Mouse (Mus musculus) 3134 (cell line): ENCODE results near the gene Ano1.
A peak's percentile ranks its signal among the peaks of the same experiment; 100 is the strongest.

Experiments
- DNase-seq: peaks from one replicate; pipeline ENCODE4 v3.0.0-alpha.2; 2011; ENCODE audit warnings: low spot score; ENCODE audit not compliant: insufficient read length; ENCODE audit errors: extremely low read depth

Ano1 gene

DNA sequence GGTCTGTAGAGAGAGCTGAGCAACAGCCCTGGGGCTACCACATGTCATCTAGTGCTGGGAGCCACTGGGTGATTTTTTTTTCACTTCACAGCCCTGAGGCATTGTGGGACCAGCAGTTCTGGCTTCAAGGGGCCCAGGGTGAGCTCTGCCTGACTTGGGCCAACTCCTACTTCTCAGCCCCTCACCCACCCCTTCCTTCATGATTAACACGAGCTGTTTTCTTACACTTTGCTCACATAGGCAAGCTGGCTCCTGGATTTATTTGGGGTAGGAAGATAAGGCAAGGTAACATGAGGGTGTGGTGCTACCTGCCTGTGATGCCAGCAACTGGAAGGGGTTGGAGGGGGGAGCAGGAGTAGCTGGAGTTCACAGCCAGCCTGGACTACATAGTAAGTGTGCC is 27.5 kb downstream of the Ano1 start:
- DNase-seq, result no peak

DNA sequence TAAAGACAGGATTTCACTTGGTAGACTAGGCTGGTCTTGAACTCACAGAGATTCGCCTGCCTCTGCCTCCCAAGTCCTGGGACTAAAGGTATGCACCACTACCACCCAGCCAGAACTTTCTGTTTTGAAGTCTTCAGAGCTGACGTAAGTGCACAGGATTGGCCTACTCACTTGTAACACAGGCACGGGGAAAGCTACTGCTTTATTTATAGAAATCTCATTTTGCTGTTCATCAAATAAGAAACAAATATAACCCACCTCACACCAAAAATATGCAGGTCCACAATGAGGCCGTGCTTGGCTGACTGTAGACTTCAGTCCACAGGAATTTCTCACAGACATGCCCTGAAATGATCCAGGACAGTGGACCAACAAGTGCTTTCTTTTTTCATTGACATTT is 31.8 kb downstream of the Ano1 start:
- DNase-seq, result no peak

DNA sequence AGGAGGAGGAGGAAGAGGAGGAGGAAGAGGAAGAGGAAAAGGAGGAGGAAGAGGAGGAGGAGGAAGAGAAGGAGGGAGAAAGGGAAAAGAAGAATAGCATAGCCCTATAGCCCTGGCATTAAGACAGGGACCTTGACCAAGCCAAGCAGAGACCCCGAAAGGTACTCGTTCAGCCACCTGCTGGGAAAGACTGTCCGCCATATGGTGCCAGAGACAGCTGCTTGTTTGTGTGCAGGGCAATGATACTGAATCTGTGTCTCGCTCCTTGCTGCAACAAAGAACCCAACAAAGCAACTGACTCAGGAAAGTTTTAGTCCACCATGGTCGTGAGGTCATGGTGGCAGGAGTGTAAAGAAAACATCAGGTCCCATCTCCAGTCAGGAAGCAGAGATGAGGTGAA is 34.0 kb downstream of the Ano1 start:
- no peak for DNase-seq

DNA sequence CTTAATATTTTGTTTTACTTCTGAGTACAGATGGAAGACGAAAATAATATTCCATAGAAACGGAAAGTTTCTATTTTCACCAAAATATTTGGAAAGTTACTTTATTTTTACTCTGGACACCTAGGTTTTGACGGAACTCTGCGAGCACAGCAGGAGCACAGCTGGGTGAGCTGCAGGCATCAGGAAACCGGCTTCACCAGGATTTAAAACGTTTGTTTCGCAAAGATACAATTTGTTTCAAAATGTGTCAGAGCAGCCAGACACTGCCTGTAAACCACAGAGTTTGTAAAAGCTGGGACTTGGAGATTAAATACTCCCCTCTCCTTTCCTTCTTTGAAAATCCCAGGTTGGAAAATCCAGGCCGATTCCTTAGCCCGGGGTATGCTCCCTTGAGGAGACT is 53.9 kb downstream of the Ano1 start:
- DNase-seq, result no peak

DNA sequence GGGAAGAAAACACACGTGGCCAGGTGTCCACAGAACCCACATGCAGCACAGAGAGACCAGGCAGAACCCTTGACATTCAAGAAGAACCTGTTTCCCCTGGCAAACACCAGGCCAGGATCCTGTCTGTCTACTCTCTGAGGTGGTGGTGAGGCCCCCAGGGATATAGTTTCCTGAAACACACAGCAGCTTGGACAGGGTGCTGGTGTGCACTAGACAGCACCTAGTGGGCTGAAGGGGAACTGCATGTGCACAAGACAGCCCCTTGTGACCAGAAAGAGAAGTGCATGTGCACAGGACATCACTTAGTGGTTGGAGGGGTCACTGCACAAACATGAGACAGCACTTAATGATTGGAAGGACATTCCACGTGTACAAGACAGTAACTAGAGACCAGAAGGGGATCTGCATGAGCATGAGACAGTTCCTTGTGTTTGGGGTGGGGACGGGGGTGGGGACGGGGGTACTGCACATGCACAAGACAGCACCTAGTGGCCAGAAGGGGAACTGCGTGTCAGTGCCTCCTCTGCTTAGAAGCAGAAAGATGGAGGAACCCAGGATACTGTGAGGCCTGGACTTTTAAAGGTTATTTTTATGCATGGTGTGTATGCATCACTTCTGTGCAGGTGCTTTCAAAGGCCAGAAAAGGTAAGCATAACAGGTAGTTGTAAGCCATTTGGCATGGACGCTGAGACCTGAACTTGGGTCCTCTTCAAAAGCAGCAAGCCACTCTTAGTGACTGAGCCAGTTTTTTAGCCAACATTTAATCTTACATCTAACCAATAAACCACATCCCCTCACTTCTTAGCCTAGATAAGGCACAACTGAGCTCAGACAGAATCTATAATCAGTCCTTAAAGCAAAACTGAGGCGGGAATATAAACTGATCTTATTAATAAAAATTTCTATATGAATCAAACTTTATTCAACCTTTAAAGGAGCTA is 54.7 kb downstream of the Ano1 start:
- DNase-seq, result peak; percentile 55

DNA sequence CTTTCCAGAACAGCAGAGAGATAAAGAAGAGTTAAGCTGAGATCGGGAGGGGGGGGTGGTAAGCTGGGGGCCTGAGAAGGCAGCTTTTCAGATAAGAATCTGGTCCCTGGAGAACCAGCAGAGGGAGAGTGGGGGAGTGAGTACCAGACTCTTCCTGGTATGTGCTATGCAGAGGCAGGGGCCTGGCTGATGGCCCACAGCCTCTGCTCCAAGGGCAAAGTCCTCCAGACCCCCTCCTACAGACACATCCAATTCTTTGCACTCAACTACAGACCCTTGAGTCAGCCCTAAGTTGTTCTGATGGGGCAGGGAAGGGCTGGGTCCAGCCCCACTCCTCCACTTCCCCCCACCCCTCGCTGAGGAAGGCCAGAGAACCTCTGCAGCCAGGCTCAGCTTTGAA is 61.9 kb downstream of the Ano1 start:
- DNase-seq, result no peak

DNA sequence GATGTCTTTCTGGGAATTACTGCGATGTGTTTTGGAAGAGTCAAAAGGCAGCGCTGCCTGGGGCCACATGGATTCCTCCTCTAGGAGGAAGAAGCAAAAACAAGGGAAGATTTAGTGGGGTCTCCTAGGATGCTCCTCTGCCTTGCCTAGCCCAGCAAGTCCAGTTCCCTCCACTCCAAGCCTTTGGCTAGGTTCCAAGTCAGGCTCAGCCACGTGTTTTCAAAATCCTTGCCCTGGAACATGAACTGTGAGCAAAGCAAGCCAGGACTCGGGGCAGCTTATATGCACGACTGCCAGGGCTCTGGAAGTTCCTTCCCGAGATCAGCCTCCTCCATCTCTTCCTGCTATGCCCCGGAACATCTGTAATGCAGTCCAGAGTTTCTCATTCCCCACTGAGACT is 62.6 kb downstream of the Ano1 start:
- DNase-seq, result no peak

DNA sequence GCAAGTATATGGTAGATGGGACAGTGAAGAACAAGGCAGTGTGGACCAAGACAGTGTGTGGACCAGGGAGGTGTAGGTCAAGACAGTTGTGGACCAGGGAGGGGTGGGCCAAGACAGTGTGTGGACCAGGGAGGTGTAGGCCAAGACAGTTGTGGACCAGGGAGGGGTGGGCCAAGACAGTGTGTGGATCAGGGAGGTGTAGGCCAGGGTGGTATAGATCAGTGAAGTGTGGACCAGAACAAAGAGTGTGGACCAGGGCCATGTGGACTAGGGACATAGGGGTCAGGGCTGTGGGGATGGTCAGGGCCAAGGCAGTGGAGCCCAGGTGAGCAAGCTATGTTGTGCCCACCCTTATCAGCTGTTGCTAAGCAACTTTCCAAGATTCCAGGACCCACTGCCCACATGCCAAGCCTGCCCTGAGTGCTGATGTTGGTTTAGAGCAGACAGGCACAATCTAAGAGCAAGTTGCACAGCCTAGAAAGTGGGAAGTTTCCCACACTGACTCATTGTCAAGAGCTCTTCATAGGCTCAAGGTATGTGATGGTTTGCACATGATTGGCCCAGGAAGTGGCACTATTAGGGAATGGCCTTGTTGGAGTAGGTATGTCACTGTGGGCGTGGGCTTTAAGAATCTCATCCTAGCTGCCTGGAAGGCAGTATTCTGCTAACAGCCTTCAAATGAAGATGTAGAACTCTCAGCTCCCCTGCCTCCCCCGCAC is 64.0 kb downstream of the Ano1 start:
- no peak for DNase-seq

DNA sequence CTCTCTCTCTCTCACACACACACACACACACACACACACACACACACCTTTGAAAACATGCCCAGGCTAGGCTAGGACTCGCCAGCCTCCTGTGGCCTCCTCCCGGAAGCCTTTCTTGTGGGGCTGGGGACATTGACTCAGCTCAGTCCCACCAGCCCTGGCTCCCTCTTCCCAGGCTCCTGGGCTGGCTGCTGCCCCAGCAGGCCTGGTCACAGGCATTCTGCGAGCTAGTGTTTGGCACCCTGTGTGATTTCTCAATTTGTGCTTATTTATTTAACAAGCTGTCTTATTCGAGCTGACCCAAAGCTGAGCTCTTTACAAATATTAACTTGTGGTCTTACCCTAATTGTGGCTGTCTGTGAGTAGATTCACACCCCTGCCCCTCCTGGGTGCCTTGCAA is 66.8 kb downstream of the Ano1 start:
- peak; percentile 80 for DNase-seq

DNA sequence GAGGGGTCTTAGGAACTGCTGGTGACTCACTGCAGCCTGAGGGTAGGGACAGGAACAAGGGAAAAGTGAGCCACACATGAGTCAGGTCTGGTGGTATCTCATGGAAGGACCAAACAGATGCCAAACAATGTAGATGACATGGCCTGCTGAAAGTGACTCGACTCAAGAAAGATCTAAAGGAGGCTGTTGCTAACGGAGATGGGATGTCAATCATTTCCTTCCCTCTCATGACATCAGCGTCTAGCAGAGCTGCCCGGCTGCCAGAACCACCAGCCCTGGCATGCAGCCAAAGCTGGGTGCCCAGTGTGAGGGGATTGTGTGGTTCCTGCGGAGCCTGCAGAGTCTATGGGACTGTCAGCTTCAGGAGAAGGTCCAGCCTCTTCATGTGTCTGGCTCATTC is 67.3 kb downstream of the Ano1 start:
- peak; percentile 89 for DNase-seq

DNA sequence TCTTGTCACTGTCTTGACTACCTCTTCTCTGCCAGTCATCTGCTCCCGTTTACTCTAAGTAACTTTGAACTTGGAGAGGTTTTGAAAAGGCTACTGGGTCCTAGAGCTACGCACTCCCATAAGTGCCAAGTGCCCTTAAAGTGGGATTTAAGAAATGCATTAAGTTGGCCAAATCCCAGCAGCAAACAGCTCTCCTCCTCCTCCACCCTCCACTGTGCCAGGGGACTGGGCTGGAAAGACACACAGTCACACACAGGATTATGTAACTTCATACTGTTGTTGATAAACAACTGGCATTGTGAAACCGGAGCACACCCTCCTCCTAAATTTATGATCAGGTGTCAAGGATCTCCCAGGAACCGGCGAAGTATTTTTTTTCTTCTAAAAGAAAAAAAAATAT is 71.7 kb downstream of the Ano1 start:
- DNase-seq, result no peak

DNA sequence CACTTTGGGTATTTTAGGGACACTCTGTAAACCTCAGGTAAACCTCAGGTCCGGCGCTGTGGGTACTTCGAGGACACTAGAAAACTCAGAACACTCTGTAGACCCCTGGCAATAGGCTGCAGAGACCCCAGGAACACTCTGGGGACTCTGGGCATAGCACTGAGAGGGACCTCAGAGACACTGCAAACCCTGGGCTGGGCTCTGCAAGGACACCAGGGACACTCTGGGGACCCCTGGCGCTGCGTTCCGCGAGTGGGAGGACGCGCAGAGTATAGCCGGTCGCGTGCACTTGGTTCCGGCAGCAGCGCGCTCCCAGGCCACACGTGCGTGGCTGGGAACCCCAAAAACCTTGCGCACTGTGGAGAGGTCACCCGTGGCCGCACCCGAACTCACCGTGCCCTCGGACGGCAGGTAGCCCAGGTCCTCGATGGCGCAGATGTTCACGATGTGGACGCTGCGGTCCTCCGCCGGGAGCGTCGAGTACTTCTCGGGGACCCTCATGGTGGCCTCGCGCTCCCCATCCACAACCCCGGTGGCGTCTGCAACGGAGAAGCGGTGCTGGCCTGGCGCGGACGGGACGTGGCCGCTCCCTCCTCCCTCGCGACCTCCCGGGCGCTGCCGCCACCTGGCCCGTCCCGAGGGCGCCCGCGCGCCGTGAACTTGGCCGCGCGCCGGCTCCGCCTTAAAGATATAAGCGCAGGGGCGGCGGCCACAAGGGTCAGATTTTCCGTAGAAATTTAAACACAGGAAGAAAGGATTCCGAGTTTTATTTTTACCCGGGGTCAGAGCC is 73.3 kb downstream of the Ano1 start:
- DNase-seq, result peak; percentile 70

DNA sequence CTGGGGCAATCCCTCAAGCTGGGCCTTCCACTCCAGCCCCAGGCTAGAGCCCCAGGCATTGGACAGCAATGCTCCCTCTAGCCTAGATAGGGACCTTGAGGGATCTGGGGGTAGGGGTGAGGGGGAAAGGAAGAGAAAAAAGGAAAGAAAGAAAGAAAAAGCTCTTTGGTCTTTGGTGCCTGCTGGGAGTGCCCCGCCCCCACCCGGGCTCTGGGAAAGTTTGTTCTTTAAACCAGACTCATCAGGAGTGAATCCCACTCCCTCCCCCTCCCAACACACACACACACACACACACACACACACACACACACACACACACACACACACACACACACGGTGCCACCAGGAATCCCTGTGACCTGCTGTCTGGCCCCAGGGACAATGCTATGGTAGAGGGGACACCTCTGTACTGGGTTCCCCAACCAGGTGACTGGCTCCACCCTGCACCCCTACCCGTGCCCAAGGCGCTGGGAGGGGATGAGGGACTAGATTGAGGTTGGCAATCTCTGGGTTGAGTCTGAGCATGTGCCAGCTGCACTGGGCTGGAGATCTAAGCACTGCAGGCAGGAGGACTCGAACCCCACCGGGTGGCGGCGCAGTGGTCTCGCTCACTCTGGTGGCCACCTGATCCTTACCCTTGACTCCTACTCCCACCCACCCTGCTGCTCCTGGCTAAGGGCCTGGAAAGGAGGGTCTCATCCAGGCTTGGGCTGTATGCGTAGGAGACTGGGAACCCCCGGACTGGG is 74.3 kb downstream of the Ano1 start:
- peak; percentile 46 for DNase-seq

DNA sequence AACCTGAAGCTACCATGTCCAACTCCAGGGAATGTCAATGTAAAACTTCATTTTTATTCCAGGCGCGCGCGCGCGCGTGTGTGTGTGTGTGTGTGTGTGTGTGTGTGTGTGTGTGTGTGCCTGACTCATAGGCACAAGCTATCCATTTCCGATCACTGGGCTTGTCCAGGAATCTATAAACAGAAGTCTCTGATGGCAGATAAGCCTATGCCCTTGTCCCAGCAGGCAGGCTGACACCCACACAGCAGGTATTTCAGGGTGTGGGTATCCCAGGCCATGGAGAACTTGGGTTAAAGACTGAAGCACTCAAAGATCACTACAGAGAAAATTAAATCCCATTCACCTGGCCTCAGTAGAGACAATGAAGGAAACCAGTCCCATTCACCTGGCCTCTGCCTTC is 76.1 kb downstream of the Ano1 start:
- DNase-seq, result no peak

DNA sequence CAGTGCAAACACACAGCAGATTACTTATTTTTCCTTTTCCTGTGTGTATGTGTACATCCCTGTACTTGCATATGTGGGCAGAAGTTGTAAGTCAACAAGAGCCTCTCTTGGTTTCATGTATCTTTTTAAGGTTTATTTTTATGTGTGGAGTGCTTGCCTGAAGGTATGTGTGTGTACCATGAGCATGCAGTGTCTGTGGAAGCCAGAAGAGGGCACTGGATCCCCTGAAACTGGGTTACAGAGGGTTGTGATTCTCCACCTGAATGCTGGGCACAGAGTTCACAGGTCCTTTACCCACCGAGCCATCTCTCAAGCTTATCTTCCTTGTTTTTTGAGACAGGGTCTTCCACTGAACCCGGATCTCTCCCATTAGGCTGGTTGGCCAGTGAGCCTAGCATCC is 81.9 kb downstream of the Ano1 start:
- no peak for DNase-seq

DNA sequence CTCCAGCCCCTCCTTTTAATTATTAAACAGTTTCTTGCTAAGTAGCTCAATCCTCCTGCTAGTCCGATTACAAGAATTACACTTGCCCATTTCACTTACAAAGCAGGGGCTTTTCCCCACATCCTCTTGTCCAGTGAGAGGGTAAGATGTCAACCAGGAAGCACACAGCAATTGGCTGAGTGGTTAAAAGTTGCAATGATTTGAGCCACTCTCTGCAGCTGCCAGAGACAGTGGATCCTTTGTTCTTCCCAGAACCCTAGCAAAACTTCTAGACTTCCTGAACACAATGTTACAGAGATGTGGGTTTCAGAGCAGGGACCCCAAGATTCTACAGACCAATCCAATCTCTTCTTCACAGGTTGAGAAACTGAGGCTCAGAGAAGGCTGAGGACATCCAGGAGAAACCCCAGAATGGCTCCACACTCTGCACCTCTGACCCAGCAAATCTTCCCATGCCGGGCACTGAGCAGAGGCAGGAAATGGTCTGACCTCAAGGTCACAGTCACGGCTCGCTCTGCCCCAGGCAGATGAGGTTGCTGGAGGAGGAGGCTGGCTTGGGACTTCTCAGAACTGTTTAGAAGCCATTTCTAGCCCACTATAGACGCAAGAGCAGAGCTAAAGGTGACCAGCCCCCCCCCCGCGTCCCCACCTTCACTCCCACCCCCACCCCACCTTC is 83.0 kb downstream of the Ano1 start:
- peak; percentile 54 for DNase-seq

DNA sequence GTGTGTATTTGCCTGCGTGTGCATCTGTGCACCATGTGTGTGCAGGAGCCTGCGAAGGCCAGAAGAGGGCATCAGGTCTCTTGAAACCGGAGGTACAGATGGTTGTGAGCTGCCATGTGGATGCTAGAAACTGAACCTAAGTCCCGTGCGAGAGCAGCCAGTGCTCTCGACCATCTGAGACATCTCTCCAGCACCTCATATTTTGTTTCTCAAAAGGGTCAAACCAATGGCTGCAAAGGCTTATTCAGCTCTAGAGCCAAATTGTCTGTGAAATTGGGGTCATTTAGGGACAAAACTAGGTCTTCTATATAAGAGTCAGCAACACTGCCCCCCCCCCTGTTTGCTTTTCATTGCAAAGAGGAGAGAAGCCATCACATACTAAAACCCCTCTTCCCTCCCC is 84.7 kb downstream of the Ano1 start:
- DNase-seq, result no peak

DNA sequence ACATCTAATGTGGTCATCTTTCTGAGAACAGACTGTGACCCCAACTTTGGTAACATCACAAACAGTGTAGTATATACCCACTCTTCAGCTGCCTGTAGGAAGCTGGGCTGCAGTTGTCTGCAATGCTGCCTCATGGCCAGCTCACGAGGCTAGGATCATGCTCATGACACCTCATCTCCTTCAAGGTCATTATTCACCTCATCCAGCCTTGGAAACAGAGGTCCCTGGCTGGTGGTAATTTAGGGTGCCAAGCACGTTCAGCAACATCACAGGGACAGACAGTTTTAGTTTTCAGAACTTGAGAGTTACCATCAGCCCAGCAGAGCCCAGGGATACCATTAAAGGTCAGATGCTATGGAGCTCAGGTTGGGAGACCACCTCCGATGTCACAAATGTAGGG is 86.2 kb downstream of the Ano1 start:
- DNase-seq, result no peak

DNA sequence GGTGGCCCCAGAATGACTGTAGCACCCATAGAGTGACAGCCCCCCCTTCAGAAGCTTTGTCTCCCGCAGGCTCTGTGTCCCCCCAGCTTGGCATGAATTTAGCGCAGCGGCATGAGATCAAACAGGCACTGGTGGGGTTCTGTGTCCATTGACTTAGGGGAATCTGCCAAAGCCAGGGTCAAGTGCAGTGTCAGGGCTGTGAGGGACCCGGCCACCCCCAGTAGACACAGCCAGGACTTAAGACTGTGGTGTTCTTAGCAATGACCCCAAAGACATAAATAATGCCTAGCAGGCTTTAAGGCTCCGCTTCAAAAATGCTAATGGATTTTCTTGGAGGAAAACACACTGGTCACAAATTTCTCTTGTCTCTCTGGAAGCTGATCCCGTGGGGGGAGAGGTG is 88.2 kb downstream of the Ano1 start:
- DNase-seq, result no peak
